Mouse (Mus musculus) embryonic stem cell, embryonic (primary cell): Measurements from ENCODE around the gene Aig1.

ENCODE experiments used
- CTCF ChIA-PET, 4 experiments: fragments of 300-600 bp in 2 of 4; fragments of 350-600 bp in 2 of 4; sonication (Branson Sonifier 250); formaldehyde crosslinking; loops; one replicate each; lab custom pipeline; 2022; ENCODE audit warnings: inconsistent platforms in 2 of 4; lab: Charles Lee
- POLR2A ChIA-PET, 4 experiments: fragments of 300-600 bp in 2 of 4; fragments of 350-600 bp in 2 of 4; sonication (Branson Sonifier 250); formaldehyde crosslinking; loops; one replicate each; lab custom pipeline; 2022; ENCODE audit warnings: antibody characterized with exemption in 4 of 4, inconsistent platforms in 1 of 4; lab: Charles Lee

The Aig1 gene

GRCm38 (mm10) chr10:13688386-13689120 is 180.2 kb downstream of the Aig1 start:
- CTCF ChIA-PET: no interaction called here
- POLR2A ChIA-PET: interaction anchor here in 1 of 4 experiments (0.7 kb wide), 1 partner anchor 216 kb away, joined by 3 read pairs; no protein-coding TSS in a partner anchor

- POLR2A ChIA-PET: no interaction called here
- CTCF ChIA-PET: no interaction called here
These were observed 181.5 kb downstream of the Aig1 start for GRCm38 (mm10) chr10:13687182-13687810.

GRCm38 (mm10) chr10:13686127-13686526 is 182.7 kb downstream of the Aig1 start:
- POLR2A ChIA-PET: interaction anchor here in 1 of 4 experiments (0.7 kb wide), 1 partner anchor 182 kb away, joined by 3 read pairs; no protein-coding TSS in a partner anchor
- CTCF ChIA-PET: no interaction called here

- ChIA-PET POLR2A (interaction anchor here in 1 of 4 experiments (1.0 kb wide), 1 partner anchor 25 kb away, joined by 3 read pairs; no protein-coding TSS in a partner anchor), CTCF (interaction anchor here in 1 of 4 experiments (0.5 to 0.7 kb wide), 2 partner anchors 52 to 256 kb away, joined by 3 read pairs; no protein-coding TSS in a partner anchor)
These were observed 183.4 kb downstream of the Aig1 start for GRCm38 (mm10) chr10:13685366-13685765.

GRCm38 (mm10) chr10:13684452-13684851 is 184.3 kb downstream of the Aig1 start:
- ChIA-PET POLR2A (no interaction called here), CTCF (no interaction called here)

GRCm38 (mm10) chr10:13682565-13682964 is 186.2 kb downstream of the Aig1 start:
- ChIA-PET CTCF (no interaction called here), POLR2A (interaction anchor here in 1 of 4 experiments (1.6 kb wide), 1 partner anchor 58 kb away, joined by 3 read pairs; no protein-coding TSS in a partner anchor)

GRCm38 (mm10) chr10:13677440-13677839 is 191.3 kb downstream of the Aig1 start:
- ChIA-PET CTCF (no interaction called here), POLR2A (no interaction called here)

GRCm38 (mm10) chr10:13675033-13675379 is 193.8 kb downstream of the Aig1 start:
- POLR2A ChIA-PET: interaction anchor here in 2 of 4 experiments (0.6 kb wide), 3 partner anchors 170 to 652 kb away, joined by 3 to 4 read pairs (median 4); no protein-coding TSS in a partner anchor
- CTCF ChIA-PET: no interaction called here

- CTCF ChIA-PET: no interaction called here
- POLR2A ChIA-PET: interaction anchor here in 2 of 4 experiments (0.6 kb wide), 3 partner anchors 171 to 652 kb away, joined by 3 to 4 read pairs (median 4); no protein-coding TSS in a partner anchor
These were observed 194.3 kb downstream of the Aig1 start for GRCm38 (mm10) chr10:13674304-13675032.

GRCm38 (mm10) chr10:13667166-13667696 is 201.5 kb downstream of the Aig1 start:
- POLR2A ChIA-PET: interaction anchor here in 1 of 4 experiments (0.5 to 1.2 kb wide), 2 partner anchors 19 to 305 kb away, joined by 3 read pairs; no protein-coding TSS in a partner anchor
- CTCF ChIA-PET: no interaction called here

- ChIA-PET CTCF (no interaction called here), POLR2A (no interaction called here)
These were observed 205.3 kb downstream of the Aig1 start for GRCm38 (mm10) chr10:13663476-13663875.

- CTCF ChIA-PET: no interaction called here
- POLR2A ChIA-PET: no interaction called here
These were observed 209.0 kb downstream of the Aig1 start for GRCm38 (mm10) chr10:13659778-13660177.

GRCm38 (mm10) chr10:13653739-13654462 is 214.9 kb downstream of the Aig1 start:
- ChIA-PET POLR2A (no interaction called here), CTCF (no interaction called here)

- POLR2A ChIA-PET: no interaction called here
- CTCF ChIA-PET: no interaction called here
These were observed 215.5 kb downstream of the Aig1 start for GRCm38 (mm10) chr10:13653326-13653725.

- POLR2A ChIA-PET: no interaction called here
- CTCF ChIA-PET: no interaction called here
These were observed 216.7 kb downstream of the Aig1 start for GRCm38 (mm10) chr10:13652061-13652460.

GRCm38 (mm10) chr10:13641750-13642149 is 227.0 kb downstream of the Aig1 start:
- ChIA-PET POLR2A (interaction anchor here in 1 of 4 experiments (0.6 kb wide), 1 partner anchor 552 kb away, joined by 3 read pairs; no protein-coding TSS in a partner anchor), CTCF (interaction anchor here in 2 of 4 experiments (0.5 kb wide), 2 partner anchors 446 to 628 kb away, joined by 3 to 4 read pairs; no protein-coding TSS in a partner anchor)

- ChIA-PET POLR2A (interaction anchor here in 1 of 4 experiments (0.7 to 1.1 kb wide), 3 partner anchors 16 to 608 kb away, joined by 3 to 4 read pairs (median 3); no protein-coding TSS in a partner anchor), CTCF (no interaction called here)
These were observed 237.0 kb downstream of the Aig1 start for GRCm38 (mm10) chr10:13631796-13632195.

- POLR2A ChIA-PET: no interaction called here
- CTCF ChIA-PET: no interaction called here
These were observed 245.0 kb downstream of the Aig1 start for GRCm38 (mm10) chr10:13623735-13624134.
